Mouse (Mus musculus) heart, embryonic 14.5 days (tissue): ENCODE results near the gene Arhgef25. TPM values are rescaled to one million over a fixed set of nuclear protein-coding genes. Genes with fewer than 3 reads are reported as not detected.

ENCODE experiments used
- ATAC-seq: fragments of 200-750 bp; cut with Nextera tagmentation; 2 replicates; pipeline ENCODE4 v1.8.0; 2017; ENCODE audit warnings: low read depth, moderate TSS enrichment; ENCODE audit not compliant: insufficient number of reproducible peaks, insufficient read depth, low FRiP score
- H3K27ac ChIP-seq, 2 experiments: fragments of 200-500 bp in 1 of 2; fragments of 300-500 bp in 1 of 2; sonication (generic) in 1 of 2; replicated peaks in 1 of 2; 2 replicates each; pipeline ENCODE4 v1.5.1; 2012 to 2014; ENCODE audit warnings: low read depth in 2 of 2, low read length in 2 of 2, control low read depth in 1 of 2, mild to moderate bottlenecking in 1 of 2, mixed read lengths in 1 of 2; ENCODE audit not compliant: control insufficient read depth in 1 of 2, insufficient read depth in 1 of 2
- H3K27me3 ChIP-seq: fragments of 300-500 bp; sonication (generic); 2 replicates; pipeline ENCODE4 v1.6.1; 2014; ENCODE audit warnings: mild to moderate bottlenecking, low read length, control low read depth; ENCODE audit not compliant: control insufficient read depth, insufficient read depth
- H3K36me3 ChIP-seq: fragments of 300-500 bp; sonication (generic); 2 replicates; pipeline ENCODE4 v1.6.1; 2014; ENCODE audit warnings: mild to moderate bottlenecking, control low read depth, low read length, mixed read lengths; ENCODE audit not compliant: control insufficient read depth, insufficient read depth
- H3K4me1 ChIP-seq, 2 experiments: fragments of 200-500 bp in 1 of 2; fragments of 300-500 bp in 1 of 2; sonication (generic) in 1 of 2; 2 replicates each; pipeline ENCODE4 v1.6.1; 2012 to 2014; ENCODE audit warnings: low read length in 2 of 2, control low read depth in 1 of 2, mixed read lengths in 1 of 2; ENCODE audit not compliant: control insufficient read depth in 2 of 2, insufficient read depth in 2 of 2
- H3K4me2 ChIP-seq: fragments of 300-500 bp; sonication (generic); 2 replicates; pipeline ENCODE4 v1.6.1; 2014; ENCODE audit warnings: mild to moderate bottlenecking, low read length
- H3K4me3 ChIP-seq, 2 experiments: fragments of 200-500 bp in 1 of 2; fragments of 300-500 bp in 1 of 2; sonication (generic) in 1 of 2; 2 replicates each; pipeline ENCODE4 v1.5.1; 2012 to 2014; ENCODE audit warnings: low read length in 2 of 2, mild to moderate bottlenecking in 2 of 2, control low read depth in 1 of 2, low read depth in 1 of 2, moderate library complexity in 1 of 2; ENCODE audit not compliant: control insufficient read depth in 1 of 2, insufficient read depth in 1 of 2
- H3K9ac ChIP-seq: fragments of 300-500 bp; sonication (generic); 2 replicates; pipeline ENCODE4 v1.6.1; 2014; ENCODE audit warnings: mild to moderate bottlenecking, low read length
- H3K9me3 ChIP-seq: fragments of 300-500 bp; sonication (generic); 2 replicates; pipeline ENCODE4 v1.6.1; 2016; ENCODE audit warnings: low read length, control low read depth; ENCODE audit not compliant: control insufficient read depth
- WGBS: fragments of 180-500 bp; shearing (Covaris S2); extraction: QIAGEN DNeasy Blood & Tissue Kit; methylation state at CpG from one replicate; pipeline ENCODE4 v1.1.7; 2014; 5-methylcytosine and 5-hydroxymethylcytosine counted together
- polyA plus RNA-seq: library from polyadenylated mRNA; unstranded; fragments of >200 nt; fragmentation: Nextera tagmentation; extraction: Ambion mirVana; gene quantifications from 2 replicates; pipeline ENCODE4 v1.2.1, GENCODE M21; 2014

Arhgef25 gene
- polyA plus RNA-seq, 1 experiment from 2014 or later: 22.8 TPM

DNA sequence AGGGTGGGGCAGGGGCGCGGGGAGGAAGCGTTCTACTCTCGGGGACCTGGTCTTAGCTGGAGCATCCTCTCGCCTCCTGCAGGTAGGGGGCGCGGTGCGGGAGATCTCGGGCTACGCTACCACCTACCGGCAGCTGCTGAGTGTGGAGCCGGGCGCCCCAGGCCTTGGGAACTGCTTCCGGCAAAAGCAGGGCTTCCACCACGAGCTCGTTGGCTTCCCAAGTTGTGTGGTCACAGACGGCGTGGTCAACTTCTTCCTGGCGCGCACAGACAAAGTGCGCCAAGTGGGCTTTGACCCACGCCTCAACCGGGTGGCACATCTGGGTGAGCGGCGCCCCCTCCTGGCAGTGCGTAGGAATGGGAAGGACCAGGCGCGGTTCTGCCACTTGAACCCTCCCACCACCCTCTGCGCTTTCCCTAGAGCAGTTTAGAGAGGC lies 19.0 kb downstream of the Arhgef25 start:
- H3K27me3 ChIP-seq: peaks cover 75% of the 10 kb centered on the region
- WGBS: 2% methylated on average over 29 of the region's 29 CpGs
- H3K4me1 ChIP-seq: peaks cover 9 to 27% of the 10 kb centered on the region in 2 experiments
- H3K4me3 ChIP-seq: peak overlapping the region; percentile 38 to 45
- peak overlapping the region; percentile 68 for H3K4me2 ChIP-seq
- no peak for ATAC-seq
- no peak overlapping the region for H3K27ac ChIP-seq
- H3K36me3 ChIP-seq: no peaks in the 10 kb centered on the region
- H3K9ac ChIP-seq: no peak overlapping the region
- H3K9me3 ChIP-seq: no peaks in the 10 kb centered on the region

DNA sequence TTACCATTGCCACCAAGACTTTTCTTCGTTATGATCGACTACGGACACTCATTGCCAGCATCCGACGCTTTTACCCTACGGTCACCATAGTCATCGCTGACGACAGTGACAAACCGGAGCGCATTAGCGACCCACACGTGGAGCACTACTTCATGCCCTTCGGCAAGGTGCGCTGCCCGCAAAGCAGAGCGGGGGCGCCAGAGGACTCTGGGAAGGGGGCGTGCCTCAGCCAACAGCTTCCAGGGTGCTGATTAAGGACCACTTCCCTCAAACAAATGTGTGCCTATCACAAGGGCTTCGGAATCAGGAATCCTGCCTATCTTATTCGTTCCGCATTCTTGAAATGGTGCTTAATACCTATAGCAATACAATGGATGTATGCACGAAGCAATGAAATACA lies 19.9 kb downstream of the Arhgef25 start:
- peak overlapping the region in 1 of 2 experiments; percentile 38; a peak in 2 of 4 replicates for H3K4me3 ChIP-seq
- no peaks in the 10 kb centered on the region for H3K36me3 ChIP-seq
- no peak overlapping the region for H3K27ac ChIP-seq
- no peak for ATAC-seq
- H3K9ac ChIP-seq: no peak overlapping the region
- H3K4me1 ChIP-seq: peaks cover 15 to 34% of the 10 kb centered on the region in 2 experiments
- no peaks in the 10 kb centered on the region for H3K9me3 ChIP-seq
- H3K27me3 ChIP-seq: peaks cover 79% of the 10 kb centered on the region
- 1% methylated on average over 22 of the region's 22 CpGs for WGBS
- peak overlapping the region; percentile 68 for H3K4me2 ChIP-seq

GRCm38 (mm10) chr10:127167614-127168192 lies 22.2 kb downstream of the Arhgef25 start:
- no peaks in the 10 kb centered on the region for H3K36me3 ChIP-seq
- no peak overlapping the region for H3K27ac ChIP-seq
- WGBS: 17% methylated on average over 10 of the region's 10 CpGs
- H3K9ac ChIP-seq: no peak overlapping the region
- no peaks in the 10 kb centered on the region for H3K9me3 ChIP-seq
- H3K4me2 ChIP-seq: no peak overlapping the region
- H3K27me3 ChIP-seq: peaks cover 90% of the 10 kb centered on the region
- H3K4me1 ChIP-seq: peaks cover 18 to 39% of the 10 kb centered on the region in 2 experiments
- no peak overlapping the region for H3K4me3 ChIP-seq
- no peak for ATAC-seq

- no peak overlapping the region for H3K9ac ChIP-seq
- 19% methylated on average over 15 of the region's 15 CpGs for WGBS
- no peaks in the 10 kb centered on the region for H3K36me3 ChIP-seq
- peak overlapping the region in 1 of 2 experiments; percentile 57; a peak in 1 of 4 replicates for H3K4me3 ChIP-seq
- peak overlapping the region; percentile 1; the same call in 1 of the 2 replicates for H3K4me2 ChIP-seq
- no peak overlapping the region for H3K27ac ChIP-seq
- peaks cover 88% of the 10 kb centered on the region for H3K27me3 ChIP-seq
- peaks cover 18 to 39% of the 10 kb centered on the region in 2 experiments for H3K4me1 ChIP-seq
- H3K9me3 ChIP-seq: no peaks in the 10 kb centered on the region
- ATAC-seq: no peak
Observed at GRCm38 (mm10) chr10:127166771-127167613, 22.9 kb downstream of the Arhgef25 start.

DNA sequence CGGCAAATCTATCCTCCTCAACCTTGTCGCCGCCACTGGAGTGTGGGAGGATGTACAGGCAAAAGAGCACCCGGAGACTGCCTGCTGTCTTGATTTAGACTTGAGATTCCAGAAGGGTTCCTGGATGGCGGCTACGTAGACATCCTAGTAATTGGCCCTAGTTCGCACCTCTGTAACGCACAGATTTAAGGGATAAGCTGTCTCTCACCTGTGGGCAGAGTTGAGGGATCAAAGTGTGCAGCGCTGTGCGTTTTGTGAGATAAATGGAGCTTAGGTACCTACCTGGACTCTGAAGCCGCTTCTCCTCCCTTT lies 23.5 kb downstream of the Arhgef25 start:
- H3K4me3 ChIP-seq: peak overlapping the region; percentile 57
- WGBS: 2% methylated on average over 11 of the region's 11 CpGs
- no peak for ATAC-seq
- H3K27me3 ChIP-seq: peaks cover 81% of the 10 kb centered on the region
- H3K4me1 ChIP-seq: peaks cover 18 to 39% of the 10 kb centered on the region in 2 experiments
- H3K9ac ChIP-seq: no peak overlapping the region
- no peaks in the 10 kb centered on the region for H3K9me3 ChIP-seq
- H3K27ac ChIP-seq: no peak overlapping the region
- peak overlapping the region; percentile 99 for H3K4me2 ChIP-seq
- H3K36me3 ChIP-seq: no peaks in the 10 kb centered on the region

DNA sequence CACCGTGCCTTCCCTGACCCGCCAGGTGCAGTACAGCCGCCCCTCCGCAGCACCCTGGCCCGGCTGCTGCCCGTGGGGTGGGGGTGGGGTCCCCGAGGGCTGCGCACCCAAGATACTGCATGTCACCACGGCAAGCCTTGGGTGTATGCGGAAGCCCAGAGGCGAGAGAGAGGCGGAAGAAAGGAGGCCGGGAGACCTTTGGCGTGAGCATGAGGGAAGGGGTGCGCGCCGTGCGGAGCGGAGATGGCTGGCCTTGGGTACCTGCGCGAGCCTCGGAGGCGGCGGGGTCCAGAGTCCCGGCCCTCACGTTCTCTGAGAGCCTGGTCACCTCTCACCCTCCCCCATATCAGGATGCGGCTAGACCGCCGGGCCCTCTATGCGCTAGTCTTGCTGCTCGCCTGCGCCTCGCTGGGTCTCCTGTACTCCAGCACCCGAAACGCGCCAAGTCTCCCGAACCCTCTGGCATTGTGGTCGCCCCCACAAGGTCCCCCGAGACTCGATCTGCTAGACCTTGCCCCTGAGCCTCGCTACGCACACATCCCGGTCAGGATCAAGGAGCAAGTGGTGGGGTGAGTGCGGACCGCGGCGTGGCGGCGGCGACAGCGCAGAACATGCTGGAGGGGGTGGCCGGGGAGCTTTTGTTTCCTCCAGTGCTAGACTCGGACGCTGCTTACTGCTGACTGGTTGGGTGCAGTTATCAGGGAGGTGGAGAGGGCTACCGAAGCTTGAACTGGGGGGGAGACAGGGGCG lies 24.1 kb downstream of the Arhgef25 start:
- WGBS: under 1% methylated on average over 53 of the region's 56 CpGs
- H3K27me3 ChIP-seq: peaks cover 77% of the 10 kb centered on the region
- ATAC-seq: peak; percentile 8; the same call in 1 of the 2 replicates
- peak overlapping the region; percentile 57 for H3K4me3 ChIP-seq
- H3K9me3 ChIP-seq: no peaks in the 10 kb centered on the region
- H3K4me1 ChIP-seq: peaks cover 18 to 34% of the 10 kb centered on the region in 2 experiments
- H3K9ac ChIP-seq: peak overlapping the region; percentile 72
- H3K27ac ChIP-seq: no peak overlapping the region
- peak overlapping the region; percentile 99 for H3K4me2 ChIP-seq
- no peaks in the 10 kb centered on the region for H3K36me3 ChIP-seq

- H3K4me3 ChIP-seq: peak overlapping the region; percentile 57
- H3K27me3 ChIP-seq: peaks cover 71% of the 10 kb centered on the region
- peak overlapping the region; percentile 99 for H3K4me2 ChIP-seq
- peaks cover 18 to 29% of the 10 kb centered on the region in 2 experiments for H3K4me1 ChIP-seq
- H3K36me3 ChIP-seq: no peaks in the 10 kb centered on the region
- no peaks in the 10 kb centered on the region for H3K9me3 ChIP-seq
- peak; percentile 48 for ATAC-seq
- 0% methylated on average over 42 of the region's 42 CpGs for WGBS
- peak overlapping the region; percentile 72 for H3K9ac ChIP-seq
- no peak overlapping the region for H3K27ac ChIP-seq
Observed at GRCm38 (mm10) chr10:127165354-127165653, 24.6 kb downstream of the Arhgef25 start.
